Mouse (Mus musculus): ENCODE measurements around the gene Trio.

DNA sequence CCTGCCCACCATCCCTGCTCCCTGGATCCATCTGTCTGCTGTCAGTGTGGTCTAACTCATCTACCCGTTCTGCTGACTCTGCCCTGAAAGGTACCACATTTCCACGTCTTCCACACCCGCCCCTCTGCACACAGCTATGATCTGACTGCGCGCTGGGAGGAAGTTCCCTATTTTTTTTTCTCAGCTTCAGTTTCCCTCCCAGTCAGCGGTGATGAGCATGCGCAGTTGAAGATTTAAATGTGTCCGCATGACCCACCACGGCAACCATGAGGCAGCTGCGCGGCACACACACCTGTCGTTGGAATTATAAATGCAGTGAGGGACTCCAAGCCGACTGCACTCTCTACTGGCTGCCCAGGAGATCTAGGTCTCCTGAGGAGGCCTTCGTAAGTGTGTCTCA, 142.8 kb downstream of the Trio start:
- TF ChIP-seq CTCF (IDR thresholded peaks at IDR 0.05; ENCODE audit: borderline replicate concordance, insufficient read depth, low read depth, low read length) (no peak), POLR2A (IDR thresholded peaks at IDR 0.05; ENCODE audit: borderline replicate concordance, insufficient read depth, low read length) (no peak)
